Mouse (Mus musculus) kidney, adult 2 months (tissue): ENCODE measurements around the gene Inpp5f. TPM values are rescaled to one million over a fixed set of nuclear protein-coding genes. Genes with fewer than 3 reads are reported as not detected.

Experiments used
- DNase-seq: peaks from one replicate; pipeline ENCODE4 v3.0.0; 2021
- H3K27ac ChIP-seq: fragments of 200-500 bp; 2 replicates; pipeline ENCODE4 v1.5.1; 2012; ENCODE audit warnings: low read depth, low read length, control low read depth, inconsistent platforms; ENCODE audit not compliant: insufficient read depth
- H3K27me3 ChIP-seq: fragments of 200-500 bp; replicated peaks from 2 replicates; pipeline ENCODE4 v1.6.1; 2012; ENCODE audit warnings: mild to moderate bottlenecking, moderate library complexity, low read length, inconsistent platforms; ENCODE audit not compliant: control insufficient read depth, insufficient read depth
- H3K36me3 ChIP-seq: fragments of 200-500 bp; 2 replicates; pipeline ENCODE4 v1.6.1; 2012; ENCODE audit warnings: mild to moderate bottlenecking, moderate library complexity, low read length, inconsistent platforms; ENCODE audit not compliant: control insufficient read depth, insufficient read depth
- H3K4me1 ChIP-seq: fragments of 200-500 bp; 2 replicates; pipeline ENCODE4 v1.6.1; 2011; ENCODE audit warnings: low read length; ENCODE audit not compliant: control insufficient read depth, insufficient read depth
- H3K4me3 ChIP-seq: fragments of 200-500 bp; 2 replicates; pipeline ENCODE4 v1.5.1; 2011; ENCODE audit warnings: mild to moderate bottlenecking, low read depth, low read length, control low read depth; ENCODE audit not compliant: insufficient read depth
- CTCF ChIP-seq: fragments of 200-500 bp; conservative IDR thresholded peaks from 2 replicates; pipeline ENCODE4 v1.5.1; 2011; ENCODE audit warnings: low read depth, mild to moderate bottlenecking, control low read depth, low read length, moderate library complexity, mixed read lengths; ENCODE audit not compliant: insufficient read depth, insufficient read length
- POLR2A ChIP-seq: fragments of 200-500 bp; IDR thresholded peaks from one replicate; pipeline ENCODE4 v1.6.1; 2011; ENCODE audit warnings: low read depth, low read length, control low read depth
- WGBS: fragments of 180-500 bp; shearing (Covaris S2); methylation state at CpG from one replicate; pipeline ENCODE4 v1.1.7; 2018; 5-methylcytosine and 5-hydroxymethylcytosine counted together
- polyA plus RNA-seq: library from polyadenylated mRNA; depleted of rRNA; stranded (reverse); fragments of >200 nt; gene quantifications from 2 replicates; pipeline ENCODE4 v1.2.3, GENCODE M21; 2012; rRNA removed

Gene Inpp5f
- polyA plus RNA-seq, 1 experiment, result 14.6 TPM

- TF ChIP-seq CTCF, result no peak
- TF ChIP-seq POLR2A, result no peak
- H3K4me3 ChIP-seq, result peak overlapping the region; percentile 87
- no peaks in the 10 kb centered on the region for H3K36me3 ChIP-seq
- H3K27ac ChIP-seq, result no peak overlapping the region
- no peak for DNase-seq
- WGBS, result 5% methylated on average over 15 of the region's 15 CpGs
- no peaks in the 10 kb centered on the region for H3K27me3 ChIP-seq
- H3K4me1 ChIP-seq, result peaks cover 15% of the 10 kb centered on the region
Observed at GRCm38 (mm10) chr7:128739116-128739461, 128.0 kb downstream of the Inpp5f start.

- peak; percentile 56 for DNase-seq
- H3K36me3 ChIP-seq, result no peaks in the 10 kb centered on the region
- no peaks in the 10 kb centered on the region for H3K27me3 ChIP-seq
- no peak for TF ChIP-seq CTCF
- H3K4me3 ChIP-seq, result peak overlapping the region; percentile 87
- WGBS, result under 1% methylated on average over 80 of the region's 80 CpGs
- H3K27ac ChIP-seq, result peak overlapping the region; percentile 53
- peaks cover 15% of the 10 kb centered on the region for H3K4me1 ChIP-seq
Observed at GRCm38 (mm10) chr7:128739462-128740277, 128.5 kb downstream of the Inpp5f start.

- Histone ChIP-seq H3K27me3 (no peaks in the 10 kb centered on the region), H3K4me3 (peak within 1 kb of the TSS; percentile 87), H3K36me3 (no peaks in the 10 kb centered on the region), H3K27ac (peak within 1 kb of the TSS; percentile 53), H3K4me1 (peaks cover 15% of the 10 kb centered on the region)
- TF ChIP-seq POLR2A (no peak), CTCF (no peak)
- WGBS, result 1% methylated on average over 35 of the region's 35 CpGs
- DNase-seq, result peak; percentile 98
Observed at GRCm38 (mm10) chr7:128740334-128740733, 129.2 kb downstream of the Inpp5f start, which contains the start of gene Mcmbp. Gene Mcmbp (minus strand): TSS chr7:128740495.

GRCm38 (mm10) chr7:128743898-128744297 is 132.8 kb downstream of the Inpp5f start:
- no peaks in the 10 kb centered on the region for H3K36me3 ChIP-seq
- no peak overlapping the region for H3K27ac ChIP-seq
- no peak overlapping the region for H3K4me3 ChIP-seq
- peaks cover 22% of the 10 kb centered on the region for H3K4me1 ChIP-seq
- DNase-seq, result no peak
- TF ChIP-seq CTCF (no peak), POLR2A (no peak)
- 67% methylated on average over 2 of the region's 2 CpGs for WGBS
- no peaks in the 10 kb centered on the region for H3K27me3 ChIP-seq

GRCm38 (mm10) chr7:128744684-128745485 is 133.8 kb downstream of the Inpp5f start, which contains the start of gene Sec23ip:
Gene Sec23ip (plus strand): TSS chr7:128744943.
- no peaks in the 10 kb centered on the region for H3K36me3 ChIP-seq
- H3K27me3 ChIP-seq, result no peaks in the 10 kb centered on the region
- peaks cover 19% of the 10 kb centered on the region for H3K4me1 ChIP-seq
- TF ChIP-seq POLR2A, result peak; percentile 91
- no peak for TF ChIP-seq CTCF
- peak; percentile 100 for DNase-seq
- no peak within 1 kb of the TSS for H3K27ac ChIP-seq
- WGBS, result under 1% methylated on average over 55 of the region's 55 CpGs
- peak within 1 kb of the TSS; percentile 85 for H3K4me3 ChIP-seq

Other genes with a start within 250 kb of the Inpp5f start
- gene Rgs10, start 192.6 kb upstream of the Inpp5f start, polyA plus RNA-seq, result 2.3 and 5.1 TPM in 2 replicates
- 21.9 and 22.2 TPM in 2 replicates for gene Tial1, start 149.6 kb upstream of the Inpp5f start, polyA plus RNA-seq
- 27.6 and 28.3 TPM in 2 replicates for gene Bag3, start 87.7 kb upstream of the Inpp5f start, polyA plus RNA-seq
- gene Mcmbp, start 129.2 kb downstream of the Inpp5f start, polyA plus RNA-seq, result 19.8 and 22.2 TPM in 2 replicates
- gene Sec23ip, start 133.6 kb downstream of the Inpp5f start, polyA plus RNA-seq, result 29.9 and 35.5 TPM in 2 replicates